Mouse (Mus musculus): Measurements from ENCODE around the gene Olfr1369-ps1. TPM values are rescaled to one million over a fixed set of nuclear protein-coding genes. Genes with fewer than 3 reads are reported as not detected.

Gene Olfr1369-ps1
- total RNA-seq (2023), result 0.15 TPM

DNA sequence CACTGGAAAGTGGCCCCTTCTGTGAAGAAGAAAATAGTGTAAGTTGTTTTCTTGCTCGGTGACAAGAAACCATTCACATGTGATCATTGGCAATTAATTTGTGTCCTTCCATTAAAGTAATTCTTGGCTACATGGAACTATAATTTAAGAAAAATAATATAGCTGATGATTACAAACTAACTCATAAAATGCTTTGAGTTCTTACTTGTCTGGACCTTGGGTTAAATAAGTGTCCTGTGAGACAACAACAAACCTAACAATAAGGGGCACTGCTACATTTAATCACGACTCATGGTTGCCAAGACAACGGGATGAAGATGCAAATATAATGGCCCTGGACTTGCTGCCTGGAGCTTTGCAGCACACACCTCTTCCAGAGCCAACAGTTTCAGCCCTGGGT lies at the start of gene Olfr1369-ps1:
Gene Olfr1369-ps1, plus strand, starts transcription at position 301 of the 400 bp plus-strand sequence.

DNA sequence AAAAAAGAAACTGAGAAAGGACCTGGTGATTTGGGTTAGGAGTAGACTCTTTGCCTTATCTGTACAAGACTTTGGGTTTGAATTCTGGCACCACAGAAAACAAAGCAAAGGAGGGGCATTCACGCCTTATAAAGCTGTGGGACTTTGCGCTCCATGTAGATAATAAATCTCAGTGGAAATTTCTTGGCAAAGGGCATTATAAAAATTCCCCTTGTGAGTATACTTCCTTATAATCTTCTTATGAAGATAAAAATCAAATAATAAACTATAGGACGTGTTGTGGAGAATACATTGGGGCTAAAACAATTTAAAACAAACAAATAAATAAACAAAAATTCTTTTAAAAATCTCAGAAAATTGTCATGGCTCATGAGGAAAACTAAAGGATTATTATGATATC lies 36.4 kb upstream of the Olfr1369-ps1 start, which contains the start of gene Olfr1370:
Gene Olfr1370, minus strand, starts transcription at position 101 of the 400 bp plus-strand sequence.

DNA sequence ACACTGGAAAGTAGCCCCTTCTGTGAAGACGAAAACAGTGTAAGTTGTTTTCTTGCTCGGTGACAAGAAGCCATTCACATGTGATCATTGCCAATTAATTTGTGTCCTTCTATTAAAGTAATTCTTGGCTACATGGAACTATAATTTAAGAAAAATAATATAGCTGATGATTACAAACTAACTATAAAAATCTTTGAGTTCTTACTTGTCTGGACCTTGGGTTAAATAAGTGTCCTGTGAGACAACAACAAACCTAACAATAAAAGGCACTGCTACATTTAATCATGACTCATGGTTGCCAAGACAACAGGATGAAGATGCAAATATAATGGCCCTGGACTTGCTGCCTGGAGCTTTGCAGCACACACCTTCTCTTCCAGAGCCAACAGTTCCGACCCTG lies 18.1 kb downstream of the Olfr1369-ps1 start, which contains the start of gene Olfr263:
Gene Olfr263, plus strand, starts transcription at position 301 of the 400 bp plus-strand sequence.

DNA sequence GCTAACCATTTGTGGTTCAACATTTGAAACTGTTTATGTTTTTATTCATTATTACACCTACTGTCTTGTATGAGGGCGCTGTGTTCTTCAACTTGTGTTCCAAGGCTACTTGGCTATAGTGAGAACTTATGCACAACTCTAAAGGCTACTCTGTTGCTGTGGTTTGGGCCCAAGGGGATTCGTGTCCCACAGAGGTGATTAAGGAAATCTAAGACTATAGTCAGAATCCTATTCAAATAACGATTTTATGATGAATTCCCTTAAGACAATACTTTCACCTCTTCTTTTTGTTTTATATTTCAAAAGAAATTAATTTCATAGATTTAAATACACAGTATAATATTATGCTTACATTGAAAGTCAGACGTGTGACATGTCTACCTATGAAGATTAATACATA lies 34.5 kb downstream of the Olfr1369-ps1 start, which contains the start of gene Olfr1368:
Gene Olfr1368, minus strand, starts transcription at position 101 of the 400 bp plus-strand sequence.

Other genes starting within 250 kb of the Olfr1369-ps1 start
- gene Olfr1370, start 36.5 kb upstream of the Olfr1369-ps1 start, total RNA-seq (2023), result not detected
- not detected for gene Olfr263, start 18.2 kb downstream of the Olfr1369-ps1 start, total RNA-seq (2023)
- not detected for gene Olfr1368, start 34.4 kb downstream of the Olfr1369-ps1 start, total RNA-seq (2023)
- gene Trim27, start 68.0 kb downstream of the Olfr1369-ps1 start, total RNA-seq (2023), result 77.4 TPM
- not detected for gene Gpx5, start 181.2 kb downstream of the Olfr1369-ps1 start, total RNA-seq (2023)
- not detected for gene Gpx6, start 200.6 kb downstream of the Olfr1369-ps1 start, total RNA-seq (2023)
- not detected for gene Olfr1367, start 235.4 kb downstream of the Olfr1369-ps1 start, total RNA-seq (2023)

Data from CD4-positive naive resting alpha-beta T cell, adult 76 days (primary cell).